Mouse (Mus musculus) mature B cell (primary cell): Measurements from ENCODE around the gene Gnat1.

Experiments
- in situ Hi-C: fragments of 300-500 bp; cut with MboI; formaldehyde crosslinking; loops from 2 replicates; pipeline ENCODE4 v1.14.3; 2019

Gnat1 gene

DNA sequence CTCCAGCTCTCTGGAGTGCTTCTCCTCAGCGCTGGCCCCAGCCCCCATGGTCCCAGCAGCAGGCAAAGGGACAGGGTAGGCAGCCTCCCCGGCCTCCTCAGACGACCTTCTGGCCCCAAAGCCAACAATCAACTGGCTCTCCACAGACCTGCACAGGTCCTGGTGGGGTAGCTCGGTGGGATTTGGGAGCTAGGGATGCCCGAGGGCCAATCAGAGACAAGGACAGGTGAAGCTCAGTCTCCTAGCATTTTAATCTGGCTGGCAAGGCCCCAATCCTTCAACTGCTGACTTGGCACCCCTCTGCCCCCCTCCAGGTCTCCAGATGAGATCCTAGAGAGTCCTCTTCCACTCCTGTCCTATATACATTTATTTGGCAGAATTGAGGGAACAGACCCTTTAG lies at the start of gene Gnat1:
TSS of gene Gnat1 (minus strand) at position 212 of the 400 bp plus-strand sequence.
- in situ Hi-C loops, result loop anchor here (25.0 kb wide), 1 partner anchor 317 kb away; no protein-coding TSS in a partner anchor

DNA sequence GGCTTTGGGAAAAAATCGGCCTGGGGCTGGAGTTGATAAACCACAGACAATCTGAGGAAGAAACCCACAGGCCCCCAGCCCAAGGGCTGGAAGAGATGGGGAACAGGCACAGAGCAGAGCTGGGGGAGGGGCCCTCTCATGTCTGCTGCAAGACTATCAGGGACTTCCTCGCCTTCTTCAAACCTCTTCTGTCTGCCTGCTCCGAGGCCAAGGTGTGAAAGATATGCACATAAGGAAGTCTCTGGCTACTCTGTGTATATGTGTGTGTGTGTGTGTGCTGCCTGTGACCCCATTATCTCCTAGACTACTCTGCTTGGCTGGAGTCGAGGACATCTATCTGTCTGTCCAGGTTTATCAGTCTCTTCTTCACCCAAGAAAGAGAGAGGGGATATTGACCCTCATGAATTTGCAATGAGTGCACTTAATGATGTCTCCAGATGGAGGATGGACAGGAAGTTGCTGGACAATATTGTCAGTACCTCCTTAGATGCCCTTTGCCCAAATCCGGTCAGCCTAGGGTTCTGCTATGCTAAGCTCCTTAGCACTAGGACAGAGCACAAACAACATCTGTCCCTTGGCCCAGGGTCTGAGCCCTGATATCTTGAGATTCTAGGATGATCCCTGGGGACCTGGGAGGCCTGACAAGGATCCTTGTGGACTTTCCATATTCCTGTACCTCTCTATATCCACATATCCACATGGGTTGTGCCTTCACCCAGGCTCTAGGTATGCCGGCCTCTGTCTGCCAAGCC lies 49.6 kb upstream of the Gnat1 start:
- in situ Hi-C loops, result no loop called here

DNA sequence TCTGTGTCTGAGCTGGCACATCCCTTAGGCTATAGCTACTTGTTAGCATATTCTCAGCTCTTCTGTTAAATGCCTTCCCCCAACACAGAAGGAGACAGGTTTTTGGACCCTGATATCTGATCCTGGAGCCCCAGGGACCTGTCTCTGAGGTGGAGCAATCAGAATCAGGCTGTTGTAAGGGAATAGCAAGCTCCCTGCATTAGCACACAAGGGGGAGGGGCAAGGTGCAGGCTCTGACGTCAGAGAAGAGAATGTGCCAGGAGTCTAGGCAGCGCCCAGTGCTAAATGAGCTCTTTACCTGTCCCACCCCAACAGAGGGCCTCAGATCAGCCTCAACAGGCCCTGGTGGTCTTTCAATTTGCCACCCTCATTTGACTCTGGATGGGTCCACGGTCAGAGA lies 47.5 kb upstream of the Gnat1 start:
- in situ Hi-C loops, result no loop called here

DNA sequence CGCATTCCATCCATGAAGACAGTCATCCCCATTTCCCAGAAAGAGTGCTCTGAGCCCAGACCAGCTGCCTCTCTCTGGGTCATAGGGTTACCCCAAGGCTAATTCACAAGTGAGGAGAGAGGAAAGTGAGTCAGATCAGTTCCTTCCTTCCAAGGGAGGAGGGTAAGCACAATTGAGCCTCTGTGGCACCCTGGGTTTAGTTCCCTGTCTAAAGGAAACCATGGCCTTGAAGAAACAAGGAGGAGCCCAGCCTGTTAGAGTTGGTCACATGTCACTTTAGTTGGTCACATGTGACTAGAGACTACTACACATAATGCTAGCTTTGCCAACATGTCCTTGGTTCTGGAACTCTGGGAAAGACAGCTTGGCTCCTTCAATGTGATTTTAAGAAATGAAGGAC lies 45.3 kb upstream of the Gnat1 start:
- in situ Hi-C loops, result no loop called here

DNA sequence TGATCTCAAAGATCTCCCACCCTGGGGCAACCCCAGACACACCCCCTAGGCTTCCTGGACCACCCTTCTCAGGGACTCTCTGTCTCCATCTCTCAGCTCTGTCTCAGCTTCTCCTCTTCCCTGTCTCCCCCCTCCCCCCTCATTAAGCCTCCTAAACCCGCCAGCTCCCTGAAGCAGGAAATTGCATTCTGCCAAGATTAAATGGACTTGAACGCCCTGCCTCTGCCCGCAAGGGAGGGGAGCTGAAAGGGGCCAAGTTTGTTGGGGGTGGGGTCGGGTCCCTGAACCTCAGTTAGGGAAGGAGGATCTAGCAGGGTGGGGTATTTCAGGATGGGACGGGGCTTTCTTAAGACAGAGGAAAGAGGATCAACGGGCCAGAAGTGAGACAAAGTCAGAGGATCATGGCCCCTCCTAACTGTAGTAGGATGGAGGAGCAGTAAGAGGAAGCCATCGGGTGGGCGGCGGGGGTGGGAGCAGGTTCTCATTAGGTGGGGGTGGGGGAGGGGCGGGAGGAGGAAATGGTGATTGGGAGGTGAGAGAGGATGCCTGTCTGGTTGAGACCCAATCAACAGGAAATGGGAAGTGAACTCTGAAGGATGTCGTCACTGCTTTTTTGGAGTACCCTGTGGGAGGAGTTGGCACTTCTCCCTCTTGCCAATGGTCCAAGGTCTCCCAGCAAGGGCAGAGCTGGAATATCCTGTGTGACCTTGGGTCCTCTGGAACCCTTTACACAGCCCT lies 44.5 kb upstream of the Gnat1 start:
- in situ Hi-C loops, result no loop called here

DNA sequence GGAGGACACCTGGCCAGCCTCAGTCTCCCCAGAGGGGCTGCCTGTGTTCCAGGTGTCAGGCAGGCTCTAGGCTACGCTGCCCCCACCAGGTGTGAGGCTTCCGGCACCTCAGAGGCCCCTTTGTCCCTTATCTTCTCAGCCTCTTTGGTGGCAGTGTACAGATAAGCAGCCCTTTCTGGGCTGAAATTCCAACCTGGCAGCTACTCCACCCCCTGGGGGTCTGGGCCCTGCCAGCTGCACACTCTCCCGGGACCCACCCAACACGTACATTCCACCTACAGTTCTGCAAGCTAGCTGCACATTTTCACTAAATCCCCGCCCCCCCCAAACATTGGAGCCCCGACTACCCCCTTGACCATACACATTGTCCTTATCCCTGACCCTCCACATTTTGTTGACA lies 43.8 kb upstream of the Gnat1 start:
- in situ Hi-C loops, result no loop called here

DNA sequence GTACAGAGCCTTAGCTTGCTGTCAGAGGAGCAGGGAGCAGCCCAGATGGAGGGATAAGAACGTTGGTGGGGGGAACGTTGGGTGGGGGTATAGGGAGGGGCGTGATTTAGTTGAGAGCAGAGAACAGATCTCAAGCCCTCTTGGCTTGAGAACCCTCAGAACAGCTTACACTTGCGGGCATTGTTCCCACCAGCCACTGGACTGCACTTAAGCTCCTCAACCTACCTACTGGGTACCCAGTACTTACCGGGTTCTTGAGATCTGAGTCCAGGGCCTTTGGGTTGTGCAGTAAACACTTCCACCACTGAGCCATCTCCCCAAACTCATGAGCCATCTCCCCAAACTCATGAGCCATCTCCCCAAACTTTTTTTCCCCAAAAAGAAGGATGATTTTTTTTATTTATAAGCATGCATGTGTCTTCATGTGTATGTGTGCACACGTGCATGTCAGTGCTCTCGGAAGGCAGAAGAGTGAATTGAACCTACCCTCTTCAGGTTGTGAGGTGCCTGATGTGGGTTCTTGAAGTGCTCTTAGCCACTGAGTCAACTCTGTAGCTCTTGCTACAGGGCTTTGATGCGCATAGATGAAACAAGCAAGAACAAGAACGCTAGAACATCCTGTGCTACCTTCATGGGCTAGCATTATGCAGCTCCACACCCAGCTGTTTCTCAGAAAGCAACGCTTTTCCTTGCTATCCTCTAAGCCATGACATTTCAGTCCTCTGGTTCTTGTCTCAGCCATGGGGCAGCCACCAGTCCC lies 39.4 kb upstream of the Gnat1 start:
- in situ Hi-C loops, result no loop called here

DNA sequence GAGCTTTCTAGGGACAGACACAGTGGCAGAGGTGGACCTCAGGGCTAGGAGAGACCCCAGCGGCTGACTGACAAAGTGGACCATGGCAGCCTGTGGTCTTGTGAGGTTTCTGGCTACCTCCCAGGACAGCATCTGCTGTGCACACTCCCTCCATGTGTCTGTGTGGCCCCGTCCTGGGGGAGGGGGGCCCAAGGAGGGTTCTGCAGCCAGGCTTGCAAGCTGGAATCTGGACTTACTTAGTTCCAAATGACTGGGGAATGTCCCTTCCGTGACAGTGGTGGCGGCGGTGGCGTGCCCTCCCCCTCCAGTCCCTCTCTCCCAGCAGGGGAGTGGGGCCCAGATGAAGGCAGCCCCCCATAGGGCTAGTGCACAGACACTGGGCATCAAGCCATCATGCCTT lies 37.4 kb upstream of the Gnat1 start:
- in situ Hi-C loops, result no loop called here

DNA sequence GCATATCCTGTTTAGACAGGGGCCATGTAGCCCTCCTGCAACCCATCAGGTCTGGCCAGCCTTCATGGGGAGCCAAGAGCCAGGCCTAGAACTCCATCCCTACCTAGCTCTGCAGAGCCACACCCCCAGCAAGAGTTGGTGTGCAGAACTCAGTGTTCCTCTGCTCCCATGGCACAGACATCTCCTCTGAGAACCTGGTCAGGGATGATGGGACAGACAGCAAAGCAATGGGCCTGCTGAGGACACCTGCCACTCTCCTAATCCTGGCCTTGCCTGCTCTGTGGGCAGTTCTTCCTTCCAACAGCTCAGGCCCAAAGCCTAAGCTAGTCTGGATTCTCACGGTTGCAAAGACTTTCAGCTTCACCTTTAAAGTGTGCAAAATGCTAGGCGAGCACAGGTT lies 36.1 kb upstream of the Gnat1 start:
- in situ Hi-C loops, result no loop called here

DNA sequence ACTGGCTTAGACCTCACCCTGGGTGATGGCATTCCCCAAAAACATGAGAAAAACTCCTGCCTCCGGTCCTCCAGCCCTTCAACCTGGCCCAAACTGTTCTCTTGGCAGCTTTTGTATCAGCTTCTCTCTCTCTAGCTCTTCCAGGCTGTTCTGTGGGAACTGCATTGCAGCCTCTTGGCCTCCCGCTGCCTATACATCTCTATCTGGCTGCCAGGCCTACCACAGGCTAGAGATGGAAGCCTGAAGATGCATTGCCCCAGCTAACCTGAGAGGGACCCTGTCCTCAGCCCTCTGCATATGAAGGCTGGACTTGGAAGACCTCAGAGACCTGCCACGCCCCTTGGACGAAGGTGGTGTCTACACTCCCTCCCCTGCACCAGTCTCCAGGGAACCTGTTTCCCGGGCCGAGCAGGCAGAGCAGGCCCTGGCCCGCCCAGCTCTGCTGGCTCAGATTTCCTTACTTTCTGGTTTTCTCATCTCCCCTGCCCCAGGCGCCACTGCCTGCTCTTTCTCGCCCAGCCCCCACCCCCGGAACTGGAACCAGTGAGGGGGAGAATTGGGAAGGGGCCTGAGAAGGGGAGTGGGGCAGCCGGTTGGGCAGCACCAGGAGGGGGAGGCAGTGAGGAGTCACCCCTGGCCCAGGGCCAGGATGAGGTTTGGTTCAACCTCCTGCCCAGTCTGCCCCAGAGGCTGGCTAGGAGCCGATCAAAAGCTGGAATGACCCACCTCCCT lies 34.9 kb upstream of the Gnat1 start:
- in situ Hi-C loops, result no loop called here

DNA sequence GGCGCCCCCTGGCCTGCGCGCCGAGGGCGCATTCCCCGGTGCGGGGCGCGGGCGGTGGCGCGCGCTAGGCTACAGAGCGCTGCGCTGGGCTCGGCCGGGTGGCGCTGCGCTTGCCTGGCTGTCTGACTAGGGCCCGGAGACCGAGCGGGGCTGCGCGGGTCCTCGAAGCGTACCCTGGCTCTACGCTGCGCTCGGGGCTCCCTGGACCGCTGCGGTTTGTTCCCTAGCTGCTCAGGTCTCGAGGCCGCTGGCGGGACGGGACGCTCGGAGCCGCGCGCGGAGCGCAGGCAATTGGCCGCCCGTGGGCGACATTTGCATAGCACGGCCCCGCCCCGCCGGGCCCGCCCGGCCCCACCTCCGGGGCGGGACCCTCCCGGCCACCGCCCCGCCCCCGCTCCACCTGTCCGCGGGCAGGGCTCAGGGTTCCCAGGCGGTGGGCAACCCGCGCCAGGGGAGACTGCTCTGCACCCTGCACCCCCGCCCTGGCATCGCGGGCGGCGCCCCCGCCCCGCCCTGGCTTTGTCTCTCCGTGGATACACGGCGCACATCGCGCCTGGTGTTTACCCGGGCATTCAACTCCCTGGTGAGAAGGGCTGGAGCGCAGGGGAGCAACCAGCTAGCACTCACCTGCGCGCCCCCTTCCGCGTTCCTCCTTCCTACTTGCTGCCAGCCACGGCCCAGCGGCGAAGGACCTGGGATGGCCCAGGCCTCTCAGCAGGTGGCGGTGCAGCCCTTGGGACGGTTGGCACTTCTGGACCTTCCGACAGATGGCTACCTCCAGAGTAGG lies 30.4 kb upstream of the Gnat1 start, which contains the start of gene Sema3f:
TSS of gene Sema3f (minus strand) at position 779 of the 787 bp plus-strand sequence.
- in situ Hi-C loops, result no loop called here

DNA sequence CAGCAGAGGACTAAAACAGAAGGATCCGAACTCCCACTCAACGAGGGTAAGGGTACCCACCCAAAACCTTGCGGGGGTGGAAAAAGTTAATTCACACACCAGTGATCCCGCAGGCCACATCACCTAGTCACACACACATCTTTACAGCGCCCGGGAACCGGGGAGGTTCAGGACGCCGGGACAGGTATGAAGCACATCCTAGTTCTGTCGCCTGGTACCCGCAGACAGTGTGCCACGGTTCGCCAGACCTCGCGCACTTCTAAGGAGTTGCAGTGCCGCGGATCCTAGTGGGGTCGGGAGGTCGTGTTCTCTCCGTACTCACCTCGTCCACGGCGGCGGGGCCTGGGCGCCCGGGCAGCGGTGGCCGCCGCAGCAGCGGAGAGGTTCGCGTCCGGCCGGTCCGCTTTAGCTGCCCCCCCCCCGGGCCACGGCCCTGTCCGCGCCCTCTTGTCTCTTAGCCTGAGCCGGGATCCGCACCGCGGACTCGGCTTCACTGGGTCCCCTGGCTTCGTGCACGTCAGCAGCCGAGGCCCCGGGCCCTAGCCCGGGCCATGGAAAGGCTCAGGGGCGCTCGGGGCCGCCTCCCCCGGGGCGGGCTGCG lies 29.7 kb upstream of the Gnat1 start:
- in situ Hi-C loops, result no loop called here

DNA sequence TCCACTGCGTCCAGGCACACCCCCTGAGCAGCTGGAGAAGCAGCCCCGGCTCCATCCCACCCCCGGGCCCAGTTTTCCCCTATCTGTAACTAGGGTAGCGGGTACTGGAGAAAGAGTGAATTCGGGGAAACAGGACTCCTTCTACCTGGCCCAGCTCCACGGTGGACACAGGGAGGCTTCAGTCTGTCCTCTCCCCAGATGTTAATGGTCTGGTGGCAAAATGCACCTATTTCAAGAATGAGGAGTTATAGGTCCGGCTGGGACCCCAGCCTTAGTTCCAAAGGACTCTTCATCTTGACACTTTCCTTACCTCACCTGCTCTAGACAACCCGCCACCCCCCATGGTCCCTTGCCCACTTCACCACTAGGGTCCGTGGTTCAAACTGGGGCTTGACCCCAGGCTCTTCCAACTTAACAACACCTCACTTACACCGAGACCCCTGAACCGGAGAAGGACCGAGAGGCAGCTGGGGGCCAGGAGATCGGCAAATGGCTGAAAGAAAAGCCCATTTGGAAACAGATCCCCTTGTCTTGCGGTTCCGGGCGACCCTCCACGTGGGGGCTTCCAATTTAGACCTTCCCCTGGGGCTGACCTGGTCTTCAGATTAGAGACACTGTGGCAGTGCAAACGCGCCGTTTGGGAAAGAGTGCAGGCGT lies 29.1 kb upstream of the Gnat1 start:
- in situ Hi-C loops, result no loop called here

DNA sequence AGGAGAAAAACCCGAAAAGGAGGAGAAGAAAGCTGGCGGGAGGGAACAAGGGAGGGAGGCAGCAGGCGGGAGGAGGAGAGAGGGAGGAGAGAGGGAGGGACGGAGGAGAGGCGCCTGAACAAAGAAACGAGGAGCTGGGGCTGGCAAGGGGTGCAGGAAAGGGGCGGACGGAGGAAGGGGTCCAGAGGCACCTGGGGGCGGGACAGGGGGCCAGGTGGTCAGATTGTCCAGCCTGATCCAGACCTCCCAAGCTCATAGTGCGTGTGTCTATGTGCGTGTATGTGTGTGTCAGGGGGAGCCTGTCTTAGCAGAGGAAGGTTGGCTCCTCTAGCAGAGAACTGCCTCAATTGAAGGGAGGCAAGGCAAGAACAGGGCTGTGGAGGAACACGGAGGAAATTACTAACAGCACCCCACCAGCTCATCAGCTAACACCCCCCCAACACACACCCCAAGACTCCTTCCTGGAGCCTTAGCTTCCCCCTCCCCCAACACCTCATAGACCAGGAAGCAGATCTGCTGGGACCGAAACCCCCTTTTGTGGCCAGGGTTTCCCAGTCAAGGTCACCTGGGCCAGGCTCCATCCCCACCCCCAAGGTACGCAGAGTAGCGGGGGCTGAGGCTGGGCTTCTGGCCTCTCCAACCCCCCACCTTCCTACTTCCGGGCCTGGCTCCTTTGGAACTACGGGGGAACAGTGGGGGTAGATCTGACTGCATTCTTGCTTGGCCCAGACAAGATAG lies 28.4 kb upstream of the Gnat1 start:
- in situ Hi-C loops, result no loop called here

DNA sequence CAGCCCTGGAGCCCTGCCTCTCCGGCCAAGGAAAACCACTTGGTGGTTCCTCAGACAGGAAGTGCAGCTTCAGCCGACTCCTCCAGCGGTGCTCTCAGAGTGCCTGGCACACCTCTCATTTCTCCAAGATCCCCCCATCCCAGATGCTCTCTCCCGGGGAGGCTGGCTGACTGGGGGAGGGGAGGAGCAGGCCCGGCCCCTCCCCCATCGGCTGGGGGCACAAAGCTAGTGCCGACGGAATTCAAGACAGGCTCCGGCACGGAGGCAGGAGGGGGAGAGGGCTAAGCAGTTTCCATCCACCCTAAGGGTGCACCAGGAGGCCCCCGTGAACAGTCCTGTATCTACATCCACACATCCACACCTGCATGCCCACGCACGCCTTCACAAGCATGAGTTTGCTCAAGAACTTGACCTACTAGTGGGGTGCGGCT lies 27.3 kb upstream of the Gnat1 start:
- in situ Hi-C loops, result no loop called here

DNA sequence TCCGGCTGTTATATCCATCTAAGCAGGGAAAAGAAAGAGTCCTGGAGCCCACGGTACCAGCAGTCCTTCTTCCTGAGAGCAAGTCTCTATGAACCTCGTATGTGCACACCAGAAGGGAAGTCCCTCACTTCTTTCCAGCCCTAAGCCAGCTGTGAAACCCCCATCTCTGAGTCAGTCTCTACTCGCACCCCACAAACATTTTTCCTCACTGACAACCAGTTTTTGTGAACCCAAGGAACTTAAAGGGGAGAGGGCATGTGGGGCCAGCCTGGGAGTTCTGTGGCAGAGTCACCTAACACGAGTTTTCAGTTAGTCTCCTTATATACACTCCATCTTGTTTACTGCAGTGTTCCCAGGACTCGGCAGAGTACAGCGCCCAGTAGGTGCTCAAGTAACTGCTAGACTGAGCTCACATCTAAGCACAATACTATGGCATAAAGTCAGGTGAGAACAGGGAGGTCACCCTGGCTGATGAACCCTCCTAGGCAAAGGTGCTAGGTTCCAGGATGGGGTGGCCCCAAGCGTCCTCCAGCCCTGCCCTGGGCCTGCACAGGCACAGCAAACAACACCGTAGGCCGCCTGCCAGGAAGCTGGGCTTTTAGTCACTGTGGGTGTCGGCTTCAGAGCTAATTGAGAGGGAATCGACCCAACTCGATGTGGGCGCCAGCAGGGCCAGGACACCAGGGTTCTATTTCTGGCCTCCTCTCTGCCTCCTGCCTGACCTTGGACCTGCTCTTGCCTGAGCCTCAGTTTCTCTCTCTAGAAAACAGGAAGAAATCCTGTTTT lies 24.0 kb upstream of the Gnat1 start:
- in situ Hi-C loops, result no loop called here

DNA sequence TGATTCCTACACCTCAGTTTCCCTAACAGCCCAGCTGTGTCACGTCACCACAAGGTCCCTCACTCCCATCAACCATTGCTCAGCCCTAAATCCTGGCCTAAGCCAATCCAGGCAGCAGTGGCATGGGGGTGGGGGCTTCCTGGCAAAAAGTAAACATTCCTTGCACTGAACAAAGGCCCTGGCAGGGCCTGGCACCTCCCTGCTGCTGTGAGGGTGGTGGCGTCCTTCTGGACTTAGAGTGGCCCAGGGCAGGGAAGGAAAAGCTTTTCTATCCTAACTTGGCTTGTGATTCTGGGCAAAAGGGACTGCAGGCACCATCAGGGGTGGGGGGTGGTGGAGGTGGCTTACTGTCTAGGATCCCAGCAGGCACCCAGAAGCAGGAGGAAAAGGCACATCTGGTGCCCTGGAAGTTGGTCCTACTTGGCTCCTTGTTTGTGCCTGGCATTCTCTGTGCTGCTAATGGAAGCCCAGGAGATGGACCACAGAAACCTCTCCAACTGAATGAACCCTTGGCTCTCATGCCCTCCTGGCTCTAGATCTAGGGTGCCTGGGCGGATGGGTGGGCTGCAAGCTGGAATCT lies 23.2 kb upstream of the Gnat1 start:
- in situ Hi-C loops, result no loop called here

DNA sequence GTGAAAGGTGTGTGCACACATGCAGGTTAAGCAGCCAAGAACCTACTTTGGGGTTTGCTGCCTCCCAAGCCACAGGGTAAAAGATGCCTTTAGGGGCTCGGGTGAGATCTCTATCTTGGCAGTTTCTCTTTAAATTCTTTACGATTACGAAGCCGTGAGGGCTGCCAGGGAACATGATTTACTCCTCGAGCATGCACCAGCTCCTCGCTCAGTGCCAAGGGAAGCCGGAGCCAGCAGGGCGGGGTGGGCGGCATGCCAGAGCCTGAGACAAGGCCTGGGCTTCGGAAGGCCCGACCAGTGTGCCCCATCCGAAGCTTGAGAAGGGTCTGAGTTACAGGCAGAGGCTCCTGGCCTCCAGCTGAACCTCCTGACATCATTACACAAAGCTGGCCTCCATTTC lies 22.1 kb upstream of the Gnat1 start:
- in situ Hi-C loops, result no loop called here
